Mouse (Mus musculus) forebrain, postnatal 0 days (tissue): Measurements from ENCODE around the gene Cabp4. TPM values are rescaled to one million over a fixed set of nuclear protein-coding genes. Genes with fewer than 3 reads are reported as not detected.
A peak's percentile ranks its signal among the peaks of the same experiment; 100 is the strongest.

Source experiments
- ATAC-seq: fragments of 200-750 bp; cut with Nextera tagmentation; 2 replicates; pipeline ENCODE4 v1.8.0; 2017; ENCODE audit warnings: mild to moderate bottlenecking, moderate library complexity
- DNase-seq: peaks from one replicate; pipeline ENCODE4 v3.0.0-alpha.2; 2015
- H3K27ac ChIP-seq: fragments of 300-500 bp; sonication (generic); 2 replicates; pipeline ENCODE4 v1.5.1; 2014; ENCODE audit warnings: low read depth, mild to moderate bottlenecking, antibody characterized with exemption, low read length, moderate library complexity, mixed read lengths
- H3K27me3 ChIP-seq: fragments of 300-500 bp; sonication (generic); 2 replicates; pipeline ENCODE4 v1.6.1; 2014; ENCODE audit warnings: mild to moderate bottlenecking, low read length, mixed read lengths; ENCODE audit not compliant: insufficient read depth
- H3K36me3 ChIP-seq: fragments of 300-500 bp; sonication (generic); 2 replicates; pipeline ENCODE4 v1.6.1; 2014; ENCODE audit warnings: mild to moderate bottlenecking, moderate library complexity; ENCODE audit not compliant: insufficient read depth
- H3K4me1 ChIP-seq: fragments of 300-500 bp; sonication (generic); 2 replicates; pipeline ENCODE4 v1.6.1; 2014; ENCODE audit warnings: antibody characterized with exemption; ENCODE audit not compliant: insufficient read depth
- H3K4me2 ChIP-seq: fragments of 300-500 bp; sonication (generic); 2 replicates; pipeline ENCODE4 v1.6.1; 2014; ENCODE audit warnings: low read depth, mild to moderate bottlenecking, moderate library complexity
- H3K4me3 ChIP-seq: fragments of 300-500 bp; sonication (generic); 2 replicates; pipeline ENCODE4 v1.5.1; 2014; ENCODE audit warnings: low read depth, low read length, mixed read lengths
- H3K9ac ChIP-seq: fragments of 300-500 bp; sonication (generic); 2 replicates; pipeline ENCODE4 v1.6.1; 2014; ENCODE audit warnings: mild to moderate bottlenecking
- H3K9me3 ChIP-seq: fragments of 300-500 bp; sonication (generic); 2 replicates; pipeline ENCODE4 v1.6.1; 2016; ENCODE audit warnings: low read length
- CTCF ChIP-seq: sonication (generic); IDR thresholded peaks from 2 replicates; pipeline ENCODE4 v1.5.1; 2016; ENCODE audit warnings: antibody characterized with exemption, control low read depth, low read depth
- WGBS: fragments of 180-500 bp; shearing (Covaris S2); extraction: QIAGEN DNeasy Blood & Tissue Kit; methylation state at CpG from one replicate; pipeline ENCODE4 v1.1.7; 2014; 5-methylcytosine and 5-hydroxymethylcytosine counted together
- polyA plus RNA-seq: library from polyadenylated mRNA; unstranded; fragments of >200 nt; fragmentation: Nextera tagmentation; extraction: Ambion mirVana; gene quantifications from 2 replicates; pipeline ENCODE4 v1.2.1, GENCODE M21; 2015
- total RNA-seq: library from RNA; depleted of rRNA; stranded (reverse); fragments of >200 nt; gene quantifications from 2 replicates; pipeline ENCODE4 v1.2.3, GENCODE M21; 2014

Gene Cabp4
- total and polyA plus RNA-seq, 2 experiments from 2014 or later, result 0.08 TPM; not detected in 1

GRCm38 (mm10) chr19:4150567-4151487 is 7.0 kb upstream of the Cabp4 start:
- ATAC-seq (no peak), DNase-seq (no peak)
- H3K36me3 ChIP-seq, result peaks cover 19% of the 10 kb centered on the region
- no peak for TF ChIP-seq CTCF
- no peak overlapping the region for H3K27ac ChIP-seq
- peaks cover 8% of the 10 kb centered on the region; the same call in 1 of the 2 replicates for H3K4me1 ChIP-seq
- H3K9ac ChIP-seq, result no peak overlapping the region
- H3K27me3 ChIP-seq, result no peaks in the 10 kb centered on the region
- WGBS, result 91% methylated on average over 22 of the region's 22 CpGs
- no peak overlapping the region for H3K4me2 ChIP-seq
- H3K4me3 ChIP-seq, result no peak overlapping the region
- no peaks in the 10 kb centered on the region for H3K9me3 ChIP-seq

DNA sequence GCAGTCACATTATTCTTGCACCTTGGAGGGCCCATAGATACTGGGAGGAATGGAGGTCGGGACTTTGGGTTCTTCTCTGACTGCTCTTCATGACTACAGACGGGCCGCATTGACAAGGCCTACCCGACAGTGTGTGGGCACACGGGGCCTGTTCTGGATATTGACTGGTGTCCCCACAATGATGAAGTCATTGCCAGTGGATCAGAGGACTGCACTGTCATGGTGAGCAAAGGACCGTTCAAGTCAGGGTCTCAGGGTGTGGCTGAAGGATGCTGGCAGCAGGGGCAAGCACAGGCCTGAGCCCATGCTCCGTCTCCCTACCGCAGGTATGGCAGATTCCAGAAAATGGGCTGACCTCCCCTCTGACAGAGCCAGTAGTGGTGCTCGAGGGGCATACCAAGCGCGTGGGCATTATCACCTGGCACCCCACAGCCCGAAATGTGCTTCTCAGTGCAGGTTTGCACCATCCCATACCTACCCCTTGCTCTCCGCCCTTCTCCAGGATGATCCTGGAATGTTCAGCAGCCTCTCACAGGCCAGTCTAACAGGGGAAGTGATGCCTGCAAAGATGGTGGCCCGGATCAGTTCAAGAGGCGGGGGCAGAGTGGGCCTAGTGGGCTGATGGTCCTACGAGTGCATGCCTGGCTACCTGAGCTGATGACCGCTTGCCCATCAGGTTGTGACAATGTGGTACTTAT is 6.1 kb upstream of the Cabp4 start:
- Histone ChIP-seq H3K27me3 (no peaks in the 10 kb centered on the region), H3K4me2 (no peak overlapping the region), H3K9me3 (no peaks in the 10 kb centered on the region), H3K4me3 (no peak overlapping the region), H3K27ac (no peak overlapping the region), H3K36me3 (peaks cover 16% of the 10 kb centered on the region; the same call in 1 of the 2 replicates), H3K9ac (no peak overlapping the region), H3K4me1 (peaks cover 8% of the 10 kb centered on the region; the same call in 1 of the 2 replicates)
- DNase-seq (no peak), ATAC-seq (no peak)
- WGBS, result 95% methylated on average over 17 of the region's 17 CpGs
- TF ChIP-seq CTCF, result no peak

GRCm38 (mm10) chr19:4149283-4149682 is 5.5 kb upstream of the Cabp4 start:
- Histone ChIP-seq H3K27me3 (no peaks in the 10 kb centered on the region), H3K27ac (no peak overlapping the region), H3K4me2 (peak overlapping the region; percentile 79), H3K9ac (peak overlapping the region; percentile 84), H3K4me1 (peaks cover 8% of the 10 kb centered on the region; the same call in 1 of the 2 replicates), H3K9me3 (no peaks in the 10 kb centered on the region), H3K36me3 (peaks cover 16% of the 10 kb centered on the region; the same call in 1 of the 2 replicates), H3K4me3 (peak overlapping the region; percentile 77)
- DNase-seq (no peak), ATAC-seq (no peak)
- no peak for TF ChIP-seq CTCF
- 92% methylated on average over 11 of the region's 11 CpGs for WGBS

DNA sequence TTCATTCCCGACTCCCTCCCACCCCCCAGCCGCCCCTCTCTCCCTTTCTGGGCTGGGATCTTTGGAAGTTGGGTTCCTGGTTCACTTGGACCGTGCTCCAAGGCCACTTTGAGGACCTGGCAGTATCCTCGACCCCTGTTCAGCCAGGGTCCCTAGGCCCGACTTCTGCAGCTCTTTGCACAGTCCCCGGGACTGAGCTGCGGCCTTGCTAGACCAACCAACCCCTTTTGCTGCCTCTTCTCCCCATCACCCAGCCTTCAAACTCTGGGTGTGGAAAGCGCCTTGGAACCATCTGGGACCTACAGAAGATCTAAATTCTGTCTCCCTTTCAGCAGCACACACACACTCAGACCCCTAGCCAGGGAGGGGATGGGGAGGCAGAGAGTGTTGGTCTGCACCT is 5.0 kb upstream of the Cabp4 start:
- Histone ChIP-seq H3K27ac (peak overlapping the region; percentile 68), H3K4me2 (peak overlapping the region; percentile 79), H3K27me3 (no peaks in the 10 kb centered on the region), H3K4me3 (peak overlapping the region; percentile 77), H3K9ac (peak overlapping the region; percentile 84), H3K36me3 (peaks cover 16% of the 10 kb centered on the region; the same call in 1 of the 2 replicates), H3K4me1 (peaks cover 8% of the 10 kb centered on the region; the same call in 1 of the 2 replicates), H3K9me3 (no peaks in the 10 kb centered on the region)
- ATAC-seq, result peak; percentile 34
- 5% methylated on average over 8 of the region's 8 CpGs for WGBS
- TF ChIP-seq CTCF, result no peak
- no peak for DNase-seq

DNA sequence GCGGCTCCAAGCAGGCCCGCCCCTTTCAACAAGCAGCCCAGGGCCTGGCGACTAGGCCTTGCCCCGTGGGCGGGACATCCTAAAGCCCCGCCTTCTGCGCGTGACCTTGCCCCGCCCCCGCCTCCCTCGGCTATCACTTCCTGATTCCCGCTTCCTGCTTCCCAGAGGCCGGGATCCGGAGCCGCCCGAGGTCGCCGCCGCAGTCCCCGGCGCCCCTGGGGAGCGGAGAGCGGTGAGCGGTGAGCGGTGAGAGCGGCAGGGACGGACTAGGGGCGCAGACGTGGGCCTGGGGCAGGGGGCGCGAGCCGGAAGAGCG is 4.6 kb upstream of the Cabp4 start, which contains the start of gene Coro1b:
Gene Coro1b, plus strand, starts transcription at position 129 of the 316 bp plus-strand sequence.
- H3K4me1 ChIP-seq, result peaks cover 8% of the 10 kb centered on the region; the same call in 1 of the 2 replicates
- H3K27ac ChIP-seq, result peak within 1 kb of the TSS; percentile 68
- no peaks in the 10 kb centered on the region for H3K27me3 ChIP-seq
- TF ChIP-seq CTCF, result no peak
- under 1% methylated on average over 33 of the region's 33 CpGs for WGBS
- DNase-seq (peak; percentile 92), ATAC-seq (peak; percentile 96)
- H3K4me2 ChIP-seq, result peak within 1 kb of the TSS; percentile 79
- H3K9ac ChIP-seq, result peak within 1 kb of the TSS; percentile 84
- peak within 1 kb of the TSS; percentile 77 for H3K4me3 ChIP-seq
- H3K36me3 ChIP-seq, result peaks cover 13% of the 10 kb centered on the region; the same call in 1 of the 2 replicates
- H3K9me3 ChIP-seq, result no peaks in the 10 kb centered on the region

DNA sequence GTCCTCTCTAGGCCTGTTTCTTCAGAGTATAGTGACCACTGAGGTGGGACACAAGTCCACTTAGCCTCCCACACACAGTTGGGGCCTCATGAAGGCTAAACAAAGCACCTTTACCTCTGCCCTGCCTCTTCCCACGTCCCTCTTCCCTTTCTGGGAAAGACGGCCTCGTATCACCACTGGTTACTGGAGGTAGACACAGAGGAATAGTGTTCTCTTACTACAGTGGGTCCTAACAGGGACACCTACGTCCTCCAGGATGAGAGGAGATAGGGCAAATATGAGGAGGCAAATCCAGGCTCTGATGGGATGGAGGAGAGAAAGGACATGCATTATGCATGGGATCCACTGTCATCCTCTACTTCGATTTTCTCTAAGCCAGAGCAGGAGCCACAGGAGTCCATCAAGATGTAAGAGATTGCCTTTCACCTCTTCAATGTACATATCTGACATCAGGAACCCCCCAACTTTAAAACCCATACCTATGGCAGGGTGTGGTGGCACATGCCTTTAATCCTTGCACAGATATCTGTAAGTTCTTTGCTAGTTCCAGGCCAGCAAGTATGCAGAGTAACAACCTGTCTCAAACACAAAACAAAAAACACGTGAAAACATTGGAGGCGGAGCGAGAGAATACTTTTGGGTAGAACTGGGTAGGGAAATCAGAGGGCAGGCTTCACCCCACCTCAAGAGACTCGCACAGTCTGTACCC is 4.1 kb upstream of the Cabp4 start:
- no peak for ATAC-seq
- 32% methylated on average over 9 of the region's 9 CpGs for WGBS
- H3K9ac ChIP-seq, result peak overlapping the region; percentile 84
- no peaks in the 10 kb centered on the region for H3K27me3 ChIP-seq
- no peaks in the 10 kb centered on the region for H3K9me3 ChIP-seq
- no peak for TF ChIP-seq CTCF
- H3K36me3 ChIP-seq, result peaks cover 10% of the 10 kb centered on the region; the same call in 1 of the 2 replicates
- peak overlapping the region; percentile 79 for H3K4me2 ChIP-seq
- H3K4me1 ChIP-seq, result peaks cover 8% of the 10 kb centered on the region; the same call in 1 of the 2 replicates
- peak overlapping the region; percentile 77 for H3K4me3 ChIP-seq
- peak overlapping the region; percentile 68; the same call in 1 of the 2 replicates for H3K27ac ChIP-seq
- no peak for DNase-seq
